Mouse (Mus musculus) bone marrow, adult 2 months (tissue): Measurements from ENCODE around the gene Abca9.

Experiments
- CTCF ChIP-seq: fragments of 200-500 bp; IDR thresholded peaks from 2 replicates; pipeline ENCODE4 v1.5.1; 2011; ENCODE audit warnings: low read length, control low read depth; ENCODE audit not compliant: control insufficient read depth, insufficient read depth
- POLR2A ChIP-seq: fragments of 200-500 bp; IDR thresholded peaks from 2 replicates; pipeline ENCODE4 v1.6.1; 2011; ENCODE audit warnings: low read depth, mild to moderate bottlenecking, control low read depth, low read length, borderline replicate concordance; ENCODE audit not compliant: control insufficient read depth

DNA sequence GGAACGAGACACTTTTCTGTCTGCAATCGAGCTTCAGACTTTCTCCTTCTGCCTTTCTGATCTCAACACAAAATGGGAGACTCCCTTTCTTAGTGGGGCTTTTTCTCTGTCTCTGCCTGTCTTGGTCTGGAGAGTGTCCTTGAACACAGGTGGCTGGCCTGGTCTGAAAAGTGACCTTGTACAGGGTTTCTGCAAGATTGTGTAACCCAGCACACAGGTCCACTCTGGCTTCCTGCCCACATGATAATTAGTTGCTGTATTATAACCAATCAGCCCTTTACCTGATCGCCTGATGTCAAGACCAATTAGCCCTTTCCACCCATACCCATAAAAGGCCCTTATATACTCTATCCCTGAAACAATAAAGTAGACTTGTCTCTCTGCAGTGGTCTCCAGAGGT is 30.9 kb upstream of the Abca9 start:
- TF ChIP-seq CTCF (no peak), POLR2A (no peak)
